In genomic region chr11:44808855-44809546, GRCm38 (mm10) we compare ENCODE assay signal across 19 mouse cellular contexts.
"Had no signal": no experiment of that assay in that cellular context is flagged by ENCODE, and none has a peak within 500 bp of the region (broad histone marks: within the 10 kb centered on the region; RNA-seq: fewer than 3 reads in every experiment).

No protein-coding gene starts in this region.

- H3K36me3 ChIP-seq: liver, embryonic 13.5 days; liver, embryonic 15.5 days; midbrain, embryonic 10.5 days; midbrain, embryonic 12.5 days; neural tube, embryonic 13.5 days; neural tube, embryonic 15.5 days had no signal

- H3K27me3 ChIP-seq: liver, embryonic 13.5 days; liver, embryonic 15.5 days; midbrain, embryonic 12.5 days; neural tube, embryonic 13.5 days; neural tube, embryonic 15.5 days had no signal

- DNase-seq: liver, embryonic 13.5 days; lung, adult 18-20 months; lung, embryonic 14.5 days; lung, postnatal 4 days; midbrain, embryonic 14.5 days; retina, postnatal 1 day; right cerebral cortex, adult 18-20 months; right cerebral cortex, postnatal 25 days; right cerebral cortex, postnatal 4 days; spleen, adult 18-20 months; thymus, postnatal 14 days; thymus, postnatal 36 days had no signal

- H3K4me2 ChIP-seq: liver, embryonic 13.5 days; liver, embryonic 15.5 days; lung, embryonic 14.5 days; midbrain, embryonic 12.5 days; neural tube, embryonic 13.5 days; neural tube, embryonic 15.5 days had no signal

- H3K4me1 ChIP-seq: liver, embryonic 13.5 days; liver, embryonic 15.5 days had no signal

- H3K9me3 ChIP-seq: liver, embryonic 13.5 days; liver, embryonic 15.5 days; midbrain, embryonic 10.5 days; midbrain, embryonic 12.5 days; neural tube, embryonic 13.5 days; neural tube, embryonic 15.5 days had no signal

- H3K9ac ChIP-seq: liver, embryonic 13.5 days; liver, embryonic 15.5 days; lung, embryonic 14.5 days; midbrain, embryonic 12.5 days; neural tube, embryonic 13.5 days; neural tube, embryonic 15.5 days had no signal

- H3K27ac ChIP-seq: liver, embryonic 13.5 days; liver, embryonic 15.5 days; midbrain, embryonic 10.5 days; midbrain, embryonic 12.5 days; neural tube, embryonic 13.5 days had no signal

- H3K4me3 ChIP-seq: liver, embryonic 13.5 days; liver, embryonic 15.5 days; midbrain, embryonic 10.5 days; midbrain, embryonic 12.5 days; myocyte; neural tube, embryonic 13.5 days; neural tube, embryonic 15.5 days had no signal

- ATAC-seq: midbrain, embryonic 16.5 days had no signal
